Mouse (Mus musculus) ES-Bruce4 (cell line): ENCODE data around the gene 2810004N23Rik.

Experiments
- CTCF ChIP-seq: IDR thresholded peaks from one replicate; pipeline ENCODE4 v1.8.1; 2011; ENCODE audit warnings: low read depth, low read length
- EP300 ChIP-seq: IDR thresholded peaks from 2 replicates; pipeline ENCODE4 v1.6.1; 2011; ENCODE audit warnings: low read depth, low read length; ENCODE audit not compliant: insufficient read depth
- POLR2A ChIP-seq: IDR thresholded peaks from one replicate; pipeline ENCODE4 v1.8.1; 2011; ENCODE audit warnings: low read length; ENCODE audit not compliant: insufficient read depth

- TF ChIP-seq CTCF, result no peak
- TF ChIP-seq EP300, result no peak
- no peak for TF ChIP-seq POLR2A
Observed at GRCm38 (mm10) chr8:124910349-124910748, 47.4 kb upstream of the 2810004N23Rik start.
